Mouse (Mus musculus): ENCODE results near the gene Mydgf.

The Mydgf gene

GRCm38 (mm10) chr17:56141702-56142605 is 41.8 kb downstream of the Mydgf start:
- no peak for DNase-seq (ENCODE audit: low read depth)

- DNase-seq (ENCODE audit: low read depth), result peak; percentile 32
Observed at GRCm38 (mm10) chr17:56139858-56140595, 43.7 kb downstream of the Mydgf start, which contains the start of gene Sema6b. Gene Sema6b, minus strand, starts transcription at chr17:56140343.

DNA sequence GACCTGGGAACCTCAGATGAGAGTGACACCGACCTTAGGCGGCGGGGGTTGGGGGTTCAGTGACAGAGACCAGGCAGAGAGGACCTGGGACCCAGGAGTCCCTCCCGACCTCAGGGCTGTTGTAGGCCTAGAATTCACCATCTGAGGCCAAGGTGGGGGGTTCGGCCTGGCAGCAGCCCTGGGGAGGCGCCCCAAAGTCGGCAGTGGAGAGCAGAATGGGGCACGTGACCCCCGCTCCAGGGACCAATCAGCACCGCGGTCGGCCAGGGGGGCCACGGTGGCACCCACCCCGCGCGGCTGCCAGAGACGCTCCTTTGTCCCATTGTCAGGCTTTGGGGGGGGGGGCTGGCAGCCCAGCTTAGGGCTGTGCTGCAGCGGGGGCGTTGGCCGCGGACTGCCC is 44.4 kb downstream of the Mydgf start:
- no peak for DNase-seq (ENCODE audit: low read depth)

DNA sequence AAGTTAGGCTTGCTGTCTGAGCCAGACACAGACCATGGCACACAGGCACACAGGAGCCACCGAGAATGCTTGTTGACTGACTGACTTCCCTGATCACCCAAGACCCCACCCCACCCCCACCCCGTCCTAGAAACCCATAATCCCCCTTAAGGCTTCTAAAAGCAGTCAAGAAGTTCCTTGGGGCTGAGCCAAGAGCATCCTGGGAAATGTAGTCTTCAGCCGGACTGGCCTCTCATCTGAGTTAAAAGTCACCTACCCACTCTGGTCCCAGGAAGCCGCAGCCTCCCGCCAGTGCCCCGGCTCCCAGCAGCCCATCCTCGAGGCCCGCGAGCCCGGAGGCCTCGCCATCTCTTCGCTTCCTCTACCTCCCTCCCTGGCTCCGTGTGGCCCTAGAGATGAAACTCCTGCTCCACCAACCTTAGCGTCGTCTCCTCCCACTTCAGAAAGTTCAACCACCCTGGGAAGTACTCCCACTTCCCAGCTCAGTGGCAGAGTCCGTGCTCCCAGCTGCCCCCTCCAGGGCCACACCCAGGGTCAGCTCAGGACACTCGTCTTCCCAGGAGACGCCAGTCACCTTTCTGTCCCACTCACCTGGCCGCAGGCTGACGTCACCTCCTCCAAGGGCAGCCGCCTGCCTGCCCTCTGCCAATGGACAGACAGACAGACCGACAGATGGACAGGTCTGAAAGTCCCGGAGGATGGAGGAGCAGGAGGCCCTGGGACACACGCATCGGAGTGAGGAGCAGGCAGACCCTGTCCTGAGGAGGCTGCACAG is 45.7 kb downstream of the Mydgf start:
- no peak for DNase-seq (ENCODE audit: low read depth)

DNA sequence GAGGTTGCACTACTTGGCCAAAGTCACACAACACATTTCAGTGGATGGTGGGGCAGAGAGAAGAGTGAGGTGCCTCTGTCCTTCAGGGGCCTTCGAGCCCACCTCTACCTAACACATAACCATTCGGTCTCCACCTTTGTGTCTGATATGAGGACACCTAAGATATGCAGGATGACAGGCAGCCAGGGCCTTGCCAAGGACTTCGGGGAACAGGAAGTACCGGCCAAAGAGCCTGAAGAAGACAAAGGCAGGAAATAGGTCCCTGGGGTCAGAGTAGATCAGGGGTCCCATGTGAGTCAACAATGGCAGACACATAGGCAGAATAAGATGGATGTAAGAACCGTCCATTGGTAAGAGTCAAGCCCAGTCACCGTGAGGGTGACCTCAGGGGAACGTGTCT is 47.2 kb downstream of the Mydgf start:
- no peak for DNase-seq (ENCODE audit: low read depth)

DNA sequence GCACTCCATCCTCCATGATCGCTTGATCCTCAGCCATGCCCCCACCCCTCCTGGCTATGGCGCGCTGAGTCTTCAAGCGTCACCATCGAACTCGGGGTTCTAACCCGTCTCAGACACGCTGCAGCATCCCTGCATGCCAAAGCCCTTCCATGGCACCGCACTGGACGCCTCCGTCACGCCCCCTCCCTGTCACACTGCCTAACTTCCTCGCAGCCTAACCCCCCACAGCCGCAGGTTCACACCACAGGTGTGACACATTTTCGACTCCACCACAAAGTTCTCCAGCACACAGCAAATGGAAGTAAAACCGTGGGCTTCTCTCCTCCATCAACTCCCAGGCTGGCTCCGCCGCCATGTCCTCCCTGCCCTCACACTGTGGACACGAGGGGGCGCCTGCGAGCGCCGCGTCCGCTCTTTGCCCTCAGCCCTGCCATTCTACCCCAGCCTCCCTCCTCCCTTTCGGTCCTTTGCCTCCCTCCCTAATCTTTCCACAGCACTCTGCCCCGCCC is 49.2 kb downstream of the Mydgf start:
- DNase-seq (ENCODE audit: low read depth), result peak; percentile 87

GRCm38 (mm10) chr17:56133457-56134363 is 50.0 kb downstream of the Mydgf start:
- DNase-seq (ENCODE audit: low read depth), result peak; percentile 26

DNA sequence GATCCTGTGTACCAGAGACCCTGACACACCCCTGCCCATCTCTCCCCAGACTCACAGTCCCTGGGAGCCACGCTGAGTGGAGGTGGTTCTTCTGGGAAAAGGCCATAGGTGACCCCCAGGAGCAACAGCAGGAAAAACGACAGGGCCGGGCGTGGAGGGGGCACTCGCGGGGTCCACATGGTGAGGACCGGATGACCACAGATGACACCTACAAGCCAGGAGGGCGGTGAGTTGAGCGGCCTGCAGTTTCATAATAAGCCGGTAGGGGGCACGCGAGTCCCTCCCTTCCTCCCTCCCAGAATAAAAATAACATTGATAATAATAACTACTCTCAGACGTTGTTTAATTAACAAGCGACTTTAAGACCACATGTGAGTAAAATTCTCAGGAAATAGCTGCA is 51.1 kb downstream of the Mydgf start:
- DNase-seq (ENCODE audit: low read depth), result peak; percentile 88

- DNase-seq (ENCODE audit: low read depth), result peak; percentile 86
Observed at GRCm38 (mm10) chr17:56131814-56132213, 51.9 kb downstream of the Mydgf start.

- DNase-seq (ENCODE audit: low read depth), result no peak
Observed at GRCm38 (mm10) chr17:56131136-56131535, 52.6 kb downstream of the Mydgf start.

GRCm38 (mm10) chr17:56128246-56128645 is 55.5 kb downstream of the Mydgf start:
- DNase-seq (ENCODE audit: low read depth), result no peak

GRCm38 (mm10) chr17:56126175-56126574 is 57.5 kb downstream of the Mydgf start:
- DNase-seq (ENCODE audit: low read depth), result no peak

Measured in naive thymus-derived CD4-positive, alpha-beta T cell, adult 2 months (primary cell).